Mouse (Mus musculus) E14TG2a.4 (cell line): ENCODE data around the gene Tmem56.

ENCODE experiments used
- CTCF ChIP-seq: conservative IDR thresholded peaks from 2 replicates; pipeline ENCODE4 v1.5.1; 2014; ENCODE audit warnings: low read length
- NANOG ChIP-seq: IDR thresholded peaks from 2 replicates; pipeline ENCODE4 v1.6.1; 2014; ENCODE audit warnings: borderline replicate concordance, low read length, mixed read lengths
- POU5F1 ChIP-seq: IDR thresholded peaks from 2 replicates; pipeline ENCODE4 v1.6.1; 2014; ENCODE audit warnings: low read length, borderline replicate concordance

- no peak for TF ChIP-seq CTCF
- TF ChIP-seq POU5F1 = no peak
- TF ChIP-seq NANOG = no peak
Measured at GRCm38 (mm10) chr3:121185197-121185596, 97.7 kb downstream of the Tmem56 start.
